Mouse (Mus musculus) lung, adult 2 months (tissue): ENCODE measurements around the gene Hist1h4c. TPM values are rescaled to one million over a fixed set of nuclear protein-coding genes. Genes with fewer than 3 reads are reported as not detected.

Experiments used
- DNase-seq: peaks from one replicate; pipeline ENCODE4 v3.0.0; 2022
- H3K4me1 ChIP-seq: fragments of 200-500 bp; 2 replicates; pipeline ENCODE4 v1.6.1; 2011; ENCODE audit warnings: low read length; ENCODE audit not compliant: control insufficient read depth, insufficient read depth
- H3K4me3 ChIP-seq: fragments of 200-500 bp; replicated peaks from 2 replicates; pipeline ENCODE3; 2011; ENCODE audit warnings: low read depth, mild to moderate bottlenecking, control low read depth, low read length; ENCODE audit errors: extremely low read depth
- CTCF ChIP-seq: fragments of 200-500 bp; IDR thresholded peaks from 2 replicates; pipeline ENCODE4 v1.5.1; 2011; ENCODE audit warnings: mild to moderate bottlenecking, low read length, control low read depth; ENCODE audit not compliant: insufficient read depth
- POLR2A ChIP-seq: fragments of 200-500 bp; IDR thresholded peaks from 2 replicates; pipeline ENCODE4 v1.6.1; 2011; ENCODE audit warnings: low read depth, mild to moderate bottlenecking, control low read depth, low read length, borderline replicate concordance; ENCODE audit errors: extremely low read depth
- WGBS: fragments of 180-500 bp; shearing (Covaris S2); methylation state at CpG from one replicate; pipeline ENCODE4 v1.1.7; 2018; 5-methylcytosine and 5-hydroxymethylcytosine counted together
- polyA plus RNA-seq: library from polyadenylated mRNA; depleted of rRNA; stranded (reverse); fragments of >200 nt; gene quantifications from 2 replicates; pipeline ENCODE4 v1.2.3, GENCODE M21; 2012

Hist1h4c gene
- polyA plus RNA-seq, 1 experiment: 6.3 TPM

GRCm38 (mm10) chr13:23698996-23699395 is 742 bp upstream of the Hist1h4c start:
- WGBS: 56% methylated on average over 6 of the region's 6 CpGs
- Histone ChIP-seq H3K4me3 (no peak overlapping the region), H3K4me1 (peaks cover 2% of the 10 kb centered on the region)
- no peak for DNase-seq
- TF ChIP-seq POLR2A: no peak
- TF ChIP-seq CTCF: no peak

- peaks cover 2% of the 10 kb centered on the region for H3K4me1 ChIP-seq
- DNase-seq: no peak
- peak overlapping the region; percentile 50 for H3K4me3 ChIP-seq
- TF ChIP-seq CTCF (peak; percentile 70), POLR2A (0 out of 2 replicates have a peak, but pooled peaks have one; percentile 16)
- WGBS: under 1% methylated on average over 28 of the region's 32 CpGs
These were observed 559 bp downstream of the Hist1h4c start for GRCm38 (mm10) chr13:23697491-23698299.

GRCm38 (mm10) chr13:23696061-23696474 is 2.2 kb downstream of the Hist1h4c start:
- Histone ChIP-seq H3K4me1 (peaks cover 2% of the 10 kb centered on the region), H3K4me3 (no peak overlapping the region)
- TF ChIP-seq CTCF (no peak), POLR2A (no peak)
- WGBS: 48% methylated on average over 15 of the region's 15 CpGs
- no peak for DNase-seq

GRCm38 (mm10) chr13:23695514-23695913 is 2.7 kb downstream of the Hist1h4c start, which contains the start of gene Hist1h1t:
TSS of gene Hist1h1t (plus strand) at chr13:23695814.
- TF ChIP-seq CTCF (no peak), POLR2A (no peak)
- WGBS: 56% methylated on average over 13 of the region's 13 CpGs
- H3K4me3 ChIP-seq: no peak within 1 kb of the TSS
- DNase-seq: no peak
- peaks cover 2% of the 10 kb centered on the region for H3K4me1 ChIP-seq

GRCm38 (mm10) chr13:23694956-23695355 is 3.3 kb downstream of the Hist1h4c start:
- TF ChIP-seq CTCF (no peak), POLR2A (no peak)
- DNase-seq: no peak
- peaks cover 2% of the 10 kb centered on the region for H3K4me1 ChIP-seq
- H3K4me3 ChIP-seq: no peak overlapping the region
- WGBS: 91% methylated on average over 9 of the region's 9 CpGs

GRCm38 (mm10) chr13:23693856-23694440 is 4.3 kb downstream of the Hist1h4c start:
- 76% methylated on average over 6 of the region's 6 CpGs for WGBS
- TF ChIP-seq CTCF: no peak
- no peak for TF ChIP-seq POLR2A
- no peak for DNase-seq
- Histone ChIP-seq H3K4me3 (no peak overlapping the region), H3K4me1 (peaks cover 2% of the 10 kb centered on the region)

- no peak overlapping the region for H3K4me3 ChIP-seq
- H3K4me1 ChIP-seq: peaks cover 4% of the 10 kb centered on the region
- 62% methylated on average over 2 of the region's 2 CpGs for WGBS
- TF ChIP-seq POLR2A (no peak), CTCF (no peak)
- DNase-seq: no peak
These were observed 8.8 kb downstream of the Hist1h4c start for GRCm38 (mm10) chr13:23689459-23689858.

- WGBS: 97% methylated on average over 2 of the region's 2 CpGs
- H3K4me3 ChIP-seq: no peak overlapping the region
- DNase-seq: no peak
- TF ChIP-seq CTCF (no peak), POLR2A (no peak)
- peaks cover 4% of the 10 kb centered on the region for H3K4me1 ChIP-seq
These were observed 9.3 kb downstream of the Hist1h4c start for GRCm38 (mm10) chr13:23688956-23689355.

- DNase-seq: no peak
- no peak overlapping the region for H3K4me3 ChIP-seq
- TF ChIP-seq CTCF: no peak
- TF ChIP-seq POLR2A: no peak
- 88% methylated on average over 7 of the region's 7 CpGs for WGBS
- H3K4me1 ChIP-seq: peaks cover 5% of the 10 kb centered on the region
These were observed 10.3 kb downstream of the Hist1h4c start for GRCm38 (mm10) chr13:23687907-23688306.

- H3K4me1 ChIP-seq: peaks cover 6% of the 10 kb centered on the region
- no peak overlapping the region for H3K4me3 ChIP-seq
- no peak for DNase-seq
- 46% methylated on average over 4 of the region's 4 CpGs for WGBS
- no peak for TF ChIP-seq POLR2A
- TF ChIP-seq CTCF: no peak
These were observed 11.1 kb downstream of the Hist1h4c start for GRCm38 (mm10) chr13:23687181-23687580.
